Mouse (Mus musculus): ENCODE measurements around the gene Hira.
"Not testable (repeated sequence)": the region's sequence is repeated elsewhere in the genome, so short reads cannot be mapped to it uniquely, and the experiment has no call there.

Gene Hira

DNA sequence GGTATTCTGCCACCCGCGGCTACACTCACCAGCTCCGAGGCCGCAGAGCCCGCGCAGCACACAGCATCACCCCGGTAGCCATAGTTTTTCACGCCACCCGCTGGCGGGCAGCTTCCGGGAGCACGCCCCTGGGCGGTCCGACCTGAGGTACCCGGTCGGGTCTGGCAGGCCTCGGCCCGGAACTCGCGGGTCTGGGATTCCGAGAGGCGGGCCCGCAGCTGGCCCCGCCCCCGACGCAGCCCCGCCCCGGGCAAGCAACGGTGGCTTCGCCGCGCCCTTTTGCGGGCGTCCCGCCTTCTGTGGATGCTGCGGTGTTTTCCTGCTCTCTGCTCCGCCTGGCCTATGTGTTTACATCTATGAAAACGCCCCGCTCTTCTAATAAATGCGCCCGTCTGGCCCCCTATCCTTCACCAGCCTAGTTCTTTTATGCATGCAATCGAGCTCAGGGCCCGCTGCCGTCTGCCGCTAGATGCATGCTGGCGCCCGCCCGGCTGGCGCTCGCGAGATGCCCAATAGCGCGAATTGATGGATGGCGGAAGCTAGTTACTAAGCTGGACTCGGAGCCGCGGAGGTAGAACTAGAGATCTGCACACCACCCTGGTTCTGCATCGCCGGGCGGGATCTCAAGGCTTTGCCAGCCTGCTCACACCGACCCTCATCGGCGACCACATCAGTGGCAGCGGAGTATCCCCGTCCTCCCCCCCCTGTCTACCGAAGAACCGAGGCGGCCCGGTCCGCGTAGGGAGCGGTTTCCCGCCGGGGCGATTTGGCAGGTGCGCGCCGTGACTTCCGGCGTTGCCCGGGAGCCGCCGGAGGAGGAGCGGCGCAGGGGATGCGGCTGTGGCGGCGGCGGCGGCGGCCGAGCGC is at the start of gene Hira, which contains the start of gene Mrpl40:
Hira (plus strand) TSS at position 596 of the 867 bp plus-strand sequence.
Mrpl40 (minus strand) TSS at position 421 of the 867 bp plus-strand sequence.
- peak; percentile 97 for DNase-seq

DNA sequence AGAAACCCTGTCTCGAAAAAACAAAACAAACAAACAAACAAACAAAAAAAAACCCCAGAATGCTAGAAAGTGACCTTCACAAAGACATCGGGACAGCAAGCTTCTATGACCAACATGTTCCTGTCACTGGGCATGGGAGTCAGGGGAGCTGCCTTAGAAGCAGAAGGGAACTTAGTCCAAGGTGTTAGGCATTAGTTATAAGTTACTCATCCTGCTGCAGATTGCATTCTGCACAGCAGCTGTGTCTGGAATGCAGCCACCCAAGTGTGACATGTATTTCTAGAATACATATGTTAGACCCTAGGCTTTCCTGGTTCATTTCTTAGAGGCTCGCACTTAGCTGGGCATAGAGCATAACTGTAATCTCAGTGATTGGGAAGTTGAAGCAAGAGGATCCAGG is 48.2 kb upstream of the Hira start:
- DNase-seq, result no peak

DNA sequence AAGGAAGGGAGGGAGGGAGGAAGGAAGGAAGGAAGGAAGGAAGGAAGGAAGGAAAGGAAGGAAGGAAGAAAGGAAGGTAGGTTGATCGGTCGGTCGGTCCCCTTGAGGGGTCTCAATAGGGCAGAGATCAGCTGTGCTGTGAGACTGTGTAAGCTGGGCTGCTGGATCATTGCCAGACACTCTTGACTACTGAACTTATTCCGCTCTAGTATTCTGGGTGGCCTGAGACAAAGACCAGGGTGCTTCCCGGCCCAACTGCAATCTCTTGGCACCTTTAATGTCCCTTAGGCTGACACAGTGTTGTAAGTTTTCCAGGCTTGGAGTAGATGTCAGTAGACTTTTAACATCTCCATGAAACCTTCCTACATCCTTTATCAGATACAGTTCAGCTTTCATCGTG is 47.7 kb upstream of the Hira start:
- no peak for DNase-seq

DNA sequence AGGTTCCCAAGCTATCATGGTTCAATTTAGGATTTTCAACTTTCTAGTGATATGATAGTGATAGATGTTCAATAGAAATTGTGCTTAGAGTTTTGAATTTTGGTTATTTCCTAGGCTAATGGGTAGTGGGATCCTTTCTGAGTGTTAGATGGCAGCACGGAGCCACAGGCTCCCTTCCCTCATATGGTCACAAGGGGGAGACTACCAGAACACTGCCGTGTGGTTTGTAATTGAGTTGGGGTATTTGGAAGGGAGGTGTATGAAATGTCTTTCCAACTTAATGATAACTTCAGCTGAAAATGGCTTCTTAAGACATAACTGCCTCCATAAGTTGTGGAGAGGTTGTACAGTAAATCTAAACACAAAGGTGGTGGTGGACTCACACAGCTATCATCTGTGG is 43.4 kb upstream of the Hira start:
- DNase-seq, result no peak

DNA sequence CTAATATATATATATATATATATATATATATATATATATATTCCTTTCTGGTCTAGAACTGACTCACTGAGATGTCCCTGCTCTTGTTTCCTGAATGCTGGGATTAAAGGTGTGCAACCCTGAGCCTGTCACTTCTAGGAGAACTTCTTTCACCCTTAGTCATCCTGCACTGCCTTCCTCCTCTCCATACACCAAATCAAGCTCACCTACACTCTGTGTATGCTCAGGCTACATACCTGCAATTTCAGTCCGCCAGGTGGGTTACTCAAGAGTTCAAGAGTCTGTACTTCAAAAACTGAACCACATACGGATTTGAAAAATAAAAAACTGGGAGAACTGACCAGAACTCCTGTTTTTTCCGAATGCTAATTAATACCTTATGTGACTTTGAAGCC is 40.8 kb upstream of the Hira start:
- DNase-seq, result peak; percentile 9

DNA sequence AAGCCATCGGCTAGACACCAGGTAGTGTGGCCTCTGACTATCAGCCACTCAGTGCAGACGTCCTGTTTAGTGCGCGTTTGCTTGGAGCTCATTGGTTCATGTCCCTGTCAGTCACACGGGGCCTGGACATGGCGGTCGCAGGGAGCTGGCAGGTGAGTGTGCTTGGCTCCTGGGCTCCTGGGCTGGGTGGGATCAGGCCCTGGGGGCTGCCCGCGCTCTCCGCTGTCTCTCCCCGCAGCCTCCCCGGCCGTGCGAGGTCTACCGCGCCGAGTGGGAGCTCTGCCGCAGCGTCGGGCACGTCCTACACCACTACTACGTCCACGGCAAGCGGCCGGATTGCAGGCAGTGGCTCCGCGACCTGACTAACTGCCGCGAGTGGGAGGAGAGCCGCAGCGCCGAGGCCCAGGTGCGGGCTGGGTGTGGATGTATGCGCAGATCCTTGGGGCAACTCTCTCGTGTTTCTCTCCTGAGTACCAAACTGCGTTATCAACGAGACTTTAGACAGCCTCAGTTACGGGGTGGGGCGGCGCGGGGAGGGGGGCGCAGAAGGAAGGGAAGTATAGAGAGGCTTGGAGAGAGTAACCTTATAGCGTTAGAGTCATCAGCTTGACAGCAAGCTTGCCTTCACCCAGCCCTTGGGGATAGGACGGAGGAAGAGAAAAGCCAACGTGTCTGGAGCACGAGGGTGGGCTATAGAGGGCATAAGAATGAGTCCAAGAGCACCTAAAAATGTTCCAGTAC is 40.2 kb upstream of the Hira start, which contains the start of the genes 2510002D24Rik and Gm28539:
2510002D24Rik (plus strand) TSS at position 111 of the 741 bp plus-strand sequence.
Gm28539 (plus strand) TSS at position 117 of the 741 bp plus-strand sequence.
- peak; percentile 97 for DNase-seq

DNA sequence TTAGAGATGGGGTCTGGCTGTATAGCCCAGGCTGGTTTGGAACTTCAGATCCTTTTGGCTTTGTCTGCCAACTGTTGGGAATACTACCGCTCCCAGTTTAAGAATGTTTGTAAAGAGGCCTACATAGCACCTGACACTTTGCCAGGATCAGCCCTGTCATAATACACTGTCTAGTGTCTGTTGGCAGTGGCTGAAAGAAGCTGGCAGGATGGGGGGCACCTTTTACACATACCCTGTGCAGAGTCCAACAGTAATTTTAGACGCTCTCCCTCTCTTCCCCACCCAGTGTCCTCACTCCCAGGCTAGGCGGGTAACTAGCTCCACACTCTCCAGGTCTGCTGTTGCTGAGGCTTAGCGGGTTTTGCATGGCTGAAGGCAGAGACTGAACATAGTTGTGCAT is 38.5 kb upstream of the Hira start:
- DNase-seq, result no peak

DNA sequence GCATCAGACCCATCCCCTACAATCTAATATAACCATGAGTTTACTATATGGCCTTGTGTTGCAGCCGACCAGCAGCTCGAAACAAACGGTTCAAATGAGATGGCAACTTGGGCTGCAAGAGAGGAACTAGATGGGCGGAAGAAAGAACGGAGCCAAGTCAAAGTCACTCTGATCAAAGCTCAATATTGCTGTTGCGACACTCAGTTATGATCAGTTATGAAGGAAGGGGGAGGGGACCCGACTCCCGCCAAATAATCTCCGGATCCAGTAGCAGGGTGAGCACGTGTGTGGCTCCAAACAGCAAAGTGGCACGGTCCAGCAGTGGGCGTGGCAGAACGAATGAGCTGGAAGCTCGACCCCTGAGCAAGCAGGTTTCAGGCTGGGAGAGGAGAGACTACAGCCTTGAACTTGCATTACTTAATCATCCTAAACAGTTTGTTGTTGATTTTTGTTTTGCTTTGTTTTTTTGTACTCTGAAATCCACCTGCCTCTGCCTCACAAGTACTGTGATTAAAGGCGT is 30.5 kb upstream of the Hira start:
- no peak for DNase-seq

DNA sequence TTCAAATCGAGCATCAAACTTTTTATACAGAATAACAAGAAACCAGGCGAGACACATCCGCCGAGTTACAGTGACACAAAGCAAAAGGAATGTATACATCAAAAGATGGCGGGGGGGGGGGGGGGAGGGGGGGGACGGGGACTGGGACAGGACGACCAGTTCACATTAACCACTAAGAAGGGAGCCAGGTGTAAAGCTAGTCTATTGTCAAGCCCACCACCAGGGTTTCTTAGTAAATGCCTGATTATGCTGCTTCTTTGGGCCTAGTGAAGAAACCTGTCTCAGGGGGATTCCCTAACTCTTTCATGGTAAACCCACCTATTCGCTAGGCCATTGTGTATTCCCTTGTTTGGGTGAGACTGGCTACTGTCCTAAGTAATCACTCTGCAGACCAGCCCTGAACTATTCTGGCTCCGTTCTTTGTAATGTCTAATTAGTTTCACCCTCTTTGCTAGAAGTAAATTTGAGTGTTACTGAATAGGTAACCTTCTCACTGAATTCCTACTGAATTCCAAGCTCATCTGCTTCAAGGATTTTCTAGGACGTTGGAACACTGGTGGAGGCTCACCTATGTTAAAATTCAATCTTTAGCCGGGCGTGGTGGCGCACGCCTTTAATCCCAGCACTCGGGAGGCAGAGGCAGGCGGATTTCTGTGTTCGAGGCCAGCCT is 27.2 kb upstream of the Hira start:
- DNase-seq, result not testable (repeated sequence)

DNA sequence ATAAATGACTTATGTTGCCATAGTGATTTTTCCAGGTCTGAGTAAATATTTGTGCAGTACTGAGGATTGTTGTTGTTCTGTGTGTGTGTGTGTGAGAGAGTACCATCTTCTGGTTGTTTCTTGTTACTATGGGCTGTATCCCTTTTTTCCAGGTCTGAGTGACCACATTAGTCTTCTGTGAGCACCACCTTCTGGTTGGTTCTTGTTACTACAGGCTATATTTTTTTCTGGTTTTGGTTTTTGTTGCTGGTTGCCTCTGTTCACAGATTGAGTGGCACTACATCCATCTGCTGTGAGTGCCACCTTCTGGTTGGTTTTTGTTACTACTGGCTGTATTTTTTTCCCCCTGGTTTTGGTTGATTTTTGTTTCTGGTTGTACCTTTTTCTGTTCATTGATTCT is 18.3 kb upstream of the Hira start:
- peak; percentile 71 for DNase-seq

DNA sequence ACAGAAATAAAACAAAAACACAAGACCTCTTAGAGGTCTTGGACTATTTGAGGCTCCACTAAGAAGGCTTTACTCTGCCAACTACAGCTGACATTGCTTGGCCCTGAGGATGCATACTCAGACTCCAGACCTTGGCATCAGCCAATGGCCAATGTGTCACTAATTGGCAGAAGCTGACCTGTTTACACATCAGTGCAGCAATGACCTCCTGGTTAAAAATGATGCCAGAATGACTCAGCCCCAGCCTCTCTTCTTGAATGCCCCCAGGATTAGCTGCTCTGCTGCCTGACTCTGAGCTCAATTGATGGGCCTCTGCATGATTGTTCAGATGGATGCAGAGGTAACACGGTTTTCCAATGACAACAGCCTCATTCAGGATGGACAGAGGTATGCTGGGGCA is 16.7 kb upstream of the Hira start:
- peak; percentile 58 for DNase-seq

DNA sequence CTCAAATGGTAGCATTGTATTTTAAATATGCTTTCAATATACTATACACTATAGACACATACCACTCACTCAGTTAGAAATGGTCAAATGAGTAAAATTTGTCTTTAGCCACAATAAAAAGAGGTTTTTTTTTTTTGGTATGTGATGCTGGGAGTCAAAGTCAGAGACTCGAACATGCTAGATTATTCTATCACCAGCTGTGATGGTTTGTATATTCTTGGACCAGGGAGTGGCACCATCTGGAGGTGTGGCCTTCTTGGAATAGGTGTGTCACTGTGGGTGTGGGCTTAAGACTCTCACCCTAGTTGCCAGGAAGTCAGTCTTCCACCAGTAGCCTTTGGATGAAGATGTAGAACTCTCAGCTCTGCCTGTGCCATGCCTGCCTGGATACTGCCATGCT is 6.3 kb upstream of the Hira start:
- not testable (repeated sequence) for DNase-seq

DNA sequence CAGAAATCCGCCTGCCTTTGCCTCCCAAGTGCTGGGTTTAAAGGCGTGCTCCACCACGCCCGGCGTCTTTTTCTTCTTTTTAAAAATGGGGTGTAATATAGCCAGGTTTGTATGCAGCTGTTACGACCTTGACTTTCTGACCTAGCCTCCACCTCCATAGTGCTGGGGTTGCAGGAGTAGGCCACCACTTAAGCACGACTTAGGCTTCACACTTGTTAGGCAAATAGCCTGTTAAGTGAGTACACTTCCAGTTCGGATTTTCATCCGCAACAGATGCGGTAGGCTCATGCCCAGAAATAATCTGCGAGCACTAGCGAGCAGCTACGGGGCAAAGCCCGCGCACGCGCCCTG is 771 bp upstream of the Hira start:
- DNase-seq, result no peak

DNA sequence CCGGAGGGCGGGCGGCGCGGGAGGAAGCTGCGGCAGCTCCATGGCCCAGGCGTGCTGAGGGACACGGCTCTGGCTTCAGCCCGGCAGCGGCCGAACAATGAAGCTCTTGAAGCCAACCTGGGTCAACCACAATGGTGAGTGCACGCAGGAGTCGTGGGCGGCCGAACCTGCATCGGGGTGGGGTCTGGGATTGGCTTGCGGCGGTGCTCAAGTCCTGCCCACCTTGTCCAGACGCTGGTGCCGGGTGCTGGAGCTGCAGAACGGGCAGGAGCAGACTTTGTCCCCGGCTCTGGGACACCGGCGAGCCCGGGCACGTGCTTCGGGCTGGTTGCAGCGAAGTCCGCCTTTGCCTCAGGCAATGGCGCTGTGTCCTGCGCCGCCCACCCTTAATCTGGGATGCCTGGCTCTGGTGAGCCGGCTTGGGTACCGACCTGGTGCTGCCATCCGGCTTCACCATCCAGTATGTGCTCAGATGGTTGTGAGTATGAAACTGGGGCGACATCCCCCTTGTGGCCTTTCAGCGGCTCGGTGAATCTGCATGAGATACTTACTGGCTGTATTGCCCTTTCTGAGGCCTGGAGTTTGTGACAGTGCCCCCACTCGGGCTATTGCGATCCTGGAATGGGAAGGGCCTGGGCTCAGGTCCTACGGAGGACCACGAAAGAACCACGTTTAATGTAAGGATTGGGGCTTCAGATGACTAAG is 701 bp downstream of the Hira start:
- DNase-seq, result peak; percentile 74

DNA sequence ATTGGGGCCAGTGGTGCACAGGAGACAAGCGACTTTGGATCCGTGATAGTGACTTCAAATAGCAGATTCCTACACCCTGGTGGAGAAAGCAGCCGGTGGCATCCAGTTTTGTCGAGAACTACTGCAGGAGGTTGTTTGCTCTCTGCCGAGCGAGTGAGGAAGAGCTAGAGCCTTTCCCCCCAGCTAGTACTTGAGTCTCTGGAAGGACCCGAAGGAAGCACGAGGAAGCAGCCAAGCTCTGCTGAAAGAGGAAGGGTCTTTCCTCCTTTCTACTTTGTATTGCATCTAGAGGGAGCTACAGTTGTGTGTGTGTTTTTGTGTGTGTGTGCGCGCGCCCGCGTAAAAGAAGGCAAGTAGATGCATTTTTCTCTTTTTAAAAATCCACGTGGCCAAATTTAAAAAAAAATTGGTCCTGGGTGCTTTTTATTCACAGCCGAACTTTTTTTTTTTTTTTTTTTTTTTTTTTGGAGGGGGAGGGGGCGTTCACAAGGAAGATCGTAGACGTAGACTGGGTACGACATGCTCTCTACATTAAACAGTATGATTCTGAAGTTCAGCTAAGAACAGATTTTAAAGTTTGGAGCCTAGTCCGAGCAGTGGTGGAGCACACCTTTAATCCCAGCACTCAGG is 1.4 kb downstream of the Hira start:
- no peak for DNase-seq

DNA sequence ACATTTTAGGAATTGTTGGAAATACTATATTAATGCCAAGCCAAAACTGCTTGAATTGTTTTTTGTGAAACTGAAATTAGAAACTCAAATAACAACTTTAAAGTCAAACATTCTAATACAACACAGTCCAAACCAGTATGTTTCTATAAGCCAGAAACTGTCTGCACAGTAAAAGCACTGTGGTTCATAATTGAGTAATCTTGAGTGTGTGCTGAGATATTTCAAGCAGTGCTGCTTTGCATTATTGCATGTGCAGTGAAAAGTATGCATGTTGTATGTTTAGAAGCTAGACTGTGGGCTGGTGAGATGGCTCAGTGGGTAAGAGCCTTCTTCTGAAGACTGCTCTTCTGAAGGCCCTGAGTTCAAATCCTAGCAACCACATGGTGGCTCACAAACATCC is 7.2 kb downstream of the Hira start:
- DNase-seq, result no peak

DNA sequence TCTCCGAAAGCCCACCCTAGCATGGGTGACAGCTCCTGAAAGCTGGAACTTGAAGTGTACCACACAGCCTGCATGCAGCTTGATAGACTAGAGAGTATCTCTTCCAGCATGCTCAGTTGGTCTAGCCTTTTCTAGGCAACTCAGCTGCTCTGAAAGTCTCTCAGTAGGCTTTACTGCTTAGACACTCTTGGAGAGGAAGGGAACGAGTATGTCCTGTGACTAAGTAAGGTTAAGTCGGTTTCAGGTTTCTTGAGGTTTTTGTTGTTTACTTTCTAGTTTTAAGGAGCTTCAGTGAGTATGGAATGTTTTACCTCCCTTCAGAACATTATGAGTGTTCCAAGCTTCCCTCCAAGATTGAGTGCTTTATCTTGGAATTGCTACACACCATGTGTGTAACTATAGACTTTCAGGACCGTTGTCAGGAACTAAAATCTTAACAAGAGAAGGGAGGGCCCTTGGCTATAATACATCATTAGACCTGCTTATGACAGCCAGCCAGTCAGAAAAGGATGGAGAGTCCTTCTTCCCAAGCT is 17.1 kb downstream of the Hira start:
- DNase-seq, result no peak

DNA sequence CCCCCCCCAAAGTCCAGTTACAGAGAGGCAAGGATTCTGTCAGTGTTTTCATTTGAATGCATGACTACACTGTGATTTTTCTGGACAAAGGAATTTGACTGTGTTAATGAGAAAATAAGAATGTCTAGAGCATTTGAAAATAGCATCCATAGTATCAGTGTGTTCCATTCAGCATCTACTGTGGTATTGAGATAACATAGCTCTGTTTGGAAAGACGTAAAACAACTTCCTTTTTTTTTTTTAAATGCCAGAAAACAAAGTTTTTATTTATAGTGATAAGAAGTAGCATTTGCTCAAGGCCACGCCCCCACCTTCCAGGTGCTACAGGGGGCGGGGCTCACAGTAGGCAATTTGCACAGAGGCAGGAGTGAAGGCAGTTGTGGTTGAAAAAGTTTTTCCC is 18.4 kb downstream of the Hira start:
- DNase-seq, result no peak

DNA sequence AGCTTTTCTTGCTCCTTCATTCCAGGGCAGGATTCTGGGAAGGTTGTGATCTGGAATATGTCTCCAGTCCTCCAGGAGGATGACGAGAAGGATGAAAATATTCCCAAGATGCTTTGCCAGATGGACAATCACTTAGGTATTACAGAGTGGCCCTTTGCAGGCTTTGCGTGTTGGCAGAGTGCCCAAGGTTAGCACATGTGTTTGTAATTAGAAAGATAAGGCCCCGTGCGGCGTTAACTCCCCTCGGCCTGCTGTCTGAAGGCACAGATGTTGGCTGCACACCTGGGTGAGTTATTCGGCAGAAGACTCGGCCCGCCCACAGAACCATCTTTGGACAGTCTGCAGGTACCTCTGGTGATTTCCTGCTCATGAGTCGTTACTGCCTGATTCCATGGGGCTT is 19.6 kb downstream of the Hira start:
- no peak for DNase-seq

DNA sequence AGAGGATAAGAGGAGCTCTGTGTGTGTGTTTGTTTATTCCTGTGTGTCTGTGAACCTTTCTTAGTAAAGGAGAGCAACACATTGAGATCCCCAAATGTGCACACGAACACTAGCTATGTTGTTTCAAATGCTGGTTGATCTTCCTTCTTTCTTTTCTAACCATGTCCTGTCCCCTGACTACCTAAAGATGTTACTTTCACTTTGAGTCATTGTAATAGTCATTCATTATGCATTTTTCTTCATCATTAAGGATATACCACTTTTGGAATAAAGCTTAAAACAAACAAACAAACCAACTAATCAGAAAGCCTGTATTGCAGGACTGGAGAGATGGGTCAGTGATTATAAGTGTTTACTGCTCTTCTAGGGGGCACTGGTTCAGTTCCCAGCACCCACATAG is 28.8 kb downstream of the Hira start:
- DNase-seq, result no peak

DNA sequence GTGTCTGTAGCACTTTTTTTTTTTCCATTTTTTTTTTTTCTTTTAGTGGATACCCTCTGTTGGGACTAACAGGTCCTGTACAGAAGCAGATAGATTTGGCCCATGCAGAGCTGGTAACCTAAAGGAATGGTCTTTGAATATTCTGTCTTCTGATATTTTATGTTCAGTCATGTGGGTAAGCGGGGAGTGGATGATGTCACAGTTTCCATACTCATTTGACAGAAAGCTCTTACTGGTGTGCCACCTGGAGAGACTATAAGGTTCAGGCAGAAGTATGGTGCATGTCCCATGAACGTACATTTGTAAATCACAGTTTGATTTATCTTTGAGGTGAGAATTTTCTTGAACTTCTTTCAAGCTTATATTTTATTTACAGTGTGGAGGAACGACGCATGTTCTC is 39.2 kb downstream of the Hira start:
- DNase-seq, result no peak

DNA sequence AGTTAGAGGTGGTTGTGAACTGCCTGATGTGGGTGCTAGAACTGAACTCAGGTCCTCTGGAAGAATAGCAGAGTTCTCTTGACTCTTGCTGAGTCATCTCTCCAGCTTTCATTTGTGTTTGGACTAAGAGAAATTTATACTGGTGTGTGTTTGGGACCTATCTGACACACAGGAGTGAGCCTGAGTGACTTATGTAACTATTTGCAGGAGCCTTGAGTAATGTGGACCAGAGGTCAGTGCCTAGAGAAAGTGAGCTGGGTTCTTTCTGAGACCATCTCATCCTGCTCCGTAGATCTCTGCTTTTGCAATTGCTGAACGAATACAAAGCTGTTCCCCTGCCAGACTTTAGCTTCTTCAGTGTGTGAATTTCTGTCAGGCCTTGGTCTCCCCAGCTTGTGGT is 44.9 kb downstream of the Hira start:
- DNase-seq, result no peak

Measured in lung, postnatal 10 days (tissue).